Mouse (Mus musculus) bone marrow macrophage, adult 2 months (primary cell): ENCODE measurements around the gene Prss48. TPM values are rescaled to one million over a fixed set of nuclear protein-coding genes. Genes with fewer than 3 reads are reported as not detected.

Source experiments
- H3K27ac ChIP-seq: 2 replicates; pipeline ENCODE4 v1.5.1; 2012; ENCODE audit warnings: low read depth, low read length; ENCODE audit not compliant: insufficient read depth
- H3K4me1 ChIP-seq: 2 replicates; pipeline ENCODE4 v1.6.1; 2012; ENCODE audit warnings: low read length; ENCODE audit not compliant: control insufficient read depth, insufficient read depth
- H3K4me3 ChIP-seq: 2 replicates; pipeline ENCODE4 v1.5.1; 2012; ENCODE audit warnings: mild to moderate bottlenecking, low read length, moderate library complexity; ENCODE audit not compliant: insufficient read depth
- CTCF ChIP-seq: IDR thresholded peaks from 2 replicates; pipeline ENCODE4 v1.5.1; 2012; ENCODE audit warnings: low read depth, mild to moderate bottlenecking, low read length, moderate library complexity
- POLR2A ChIP-seq: IDR thresholded peaks from 2 replicates; pipeline ENCODE4 v1.6.1; 2012; ENCODE audit warnings: mild to moderate bottlenecking, low read depth, low read length, borderline replicate concordance
- polyA plus RNA-seq: library from polyadenylated mRNA; stranded (reverse); fragments of >200 nt; gene quantifications from 2 replicates; pipeline ENCODE4 v1.2.4, GENCODE M21; 2012; ENCODE audit not compliant: missing spikeins, insufficient read depth, insufficient read length

Prss48 gene
- not detected in 2 replicates for polyA plus RNA-seq

- no peak within 1 kb of the TSS for H3K4me3 ChIP-seq
- no peak within 1 kb of the TSS for H3K27ac ChIP-seq
- TF ChIP-seq POLR2A: no peak
- TF ChIP-seq CTCF: no peak
- no peaks in the 10 kb centered on the region for H3K4me1 ChIP-seq
Observed at GRCm38 (mm10) chr3:86002423-86002822, at the start of gene Prss48. Gene Prss48, minus strand, starts transcription at chr3:86002491.

DNA sequence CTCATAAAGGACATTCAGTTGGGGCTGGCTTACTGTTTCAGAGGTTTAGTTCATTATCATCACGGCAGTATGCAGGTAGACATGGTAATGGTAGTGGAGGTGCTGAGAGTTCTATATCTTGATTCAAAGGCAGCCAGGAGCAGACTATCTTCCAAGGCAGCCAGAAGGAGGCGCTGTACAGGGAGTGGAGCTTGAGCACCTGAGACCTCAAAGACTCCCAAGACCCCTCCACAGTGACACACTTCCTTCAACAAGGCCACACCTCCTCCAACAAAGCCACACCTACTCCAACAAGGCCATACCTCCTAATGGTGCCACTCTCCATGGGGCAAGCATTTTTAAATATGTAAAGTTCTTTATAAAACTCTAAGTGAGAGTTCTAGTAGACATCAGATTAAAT lies 46.8 kb upstream of the Prss48 start:
- no peak for TF ChIP-seq CTCF
- TF ChIP-seq POLR2A: no peak
- Histone ChIP-seq H3K4me3 (no peak overlapping the region), H3K27ac (no peak overlapping the region), H3K4me1 (no peaks in the 10 kb centered on the region)

GRCm38 (mm10) chr3:86047686-86048408 lies 45.6 kb upstream of the Prss48 start:
- Histone ChIP-seq H3K27ac (no peak overlapping the region), H3K4me3 (no peak overlapping the region), H3K4me1 (no peaks in the 10 kb centered on the region)
- TF ChIP-seq CTCF: no peak
- TF ChIP-seq POLR2A: no peak

DNA sequence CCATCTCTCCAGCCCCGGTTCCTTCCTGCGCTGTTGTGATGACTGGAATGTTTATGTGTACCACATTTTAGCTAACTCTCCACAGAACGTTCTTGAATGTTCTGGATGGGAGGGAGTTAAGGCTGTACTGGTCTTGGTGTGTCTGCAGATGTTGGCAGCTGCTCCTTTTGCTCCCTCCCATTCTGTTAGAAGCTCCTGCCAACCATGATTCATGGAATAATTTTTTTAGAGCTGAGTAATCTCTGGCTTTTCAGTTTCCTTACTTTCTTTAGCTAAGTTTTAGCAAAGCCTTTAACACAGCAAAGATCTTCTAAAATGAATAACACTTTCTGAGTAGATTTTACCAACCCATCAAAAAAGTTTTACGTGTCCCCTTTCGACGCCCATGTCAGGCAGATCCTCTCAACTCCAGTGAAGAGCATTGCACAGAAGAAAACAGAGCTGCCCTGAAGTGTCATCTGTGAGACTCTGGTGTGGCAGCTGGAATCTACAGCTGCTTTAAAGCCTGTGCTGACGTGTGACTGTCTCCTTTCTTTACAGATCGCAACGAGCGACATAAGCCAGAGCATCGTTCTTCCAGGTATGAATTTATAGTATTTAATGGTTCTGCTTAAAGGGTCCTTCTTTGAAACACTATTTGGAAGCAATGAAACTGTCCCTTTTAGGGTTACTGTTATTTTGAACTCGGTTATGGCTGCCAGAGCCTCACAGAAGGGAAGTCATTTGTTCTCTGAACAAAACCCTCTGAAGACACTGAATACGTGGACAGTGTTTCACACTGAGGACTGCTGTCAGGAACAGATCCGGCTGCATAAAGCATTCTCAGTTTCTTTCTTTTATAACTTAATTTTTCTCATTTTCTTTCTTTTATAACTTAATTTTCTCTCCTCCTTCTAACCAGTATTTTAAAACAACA lies 38.3 kb upstream of the Prss48 start:
- TF ChIP-seq POLR2A: no peak
- TF ChIP-seq CTCF: no peak
- no peak overlapping the region for H3K4me3 ChIP-seq
- H3K27ac ChIP-seq: no peak overlapping the region
- H3K4me1 ChIP-seq: no peaks in the 10 kb centered on the region

DNA sequence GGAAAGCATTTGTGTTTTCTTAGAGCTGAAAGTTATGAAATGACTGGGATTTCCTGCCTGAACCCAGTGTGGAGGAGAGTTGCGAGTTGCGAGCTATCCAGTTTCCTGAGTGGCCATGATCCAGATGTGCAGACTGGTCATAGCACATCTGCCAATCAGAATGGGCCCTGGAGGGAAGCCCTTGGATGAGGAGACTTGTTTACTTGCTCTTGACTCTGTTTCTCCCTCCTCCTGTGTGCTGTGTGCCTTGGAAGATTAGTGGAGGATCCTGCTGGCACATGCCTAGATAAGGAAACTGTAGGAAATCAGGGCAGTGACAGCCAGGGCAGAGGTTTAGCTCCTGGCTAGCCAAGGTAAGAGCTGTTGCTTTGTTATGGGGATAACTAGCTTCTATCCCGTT lies 36.4 kb upstream of the Prss48 start:
- TF ChIP-seq POLR2A (no peak), CTCF (no peak)
- H3K4me1 ChIP-seq: no peaks in the 10 kb centered on the region
- H3K4me3 ChIP-seq: no peak overlapping the region
- no peak overlapping the region for H3K27ac ChIP-seq

DNA sequence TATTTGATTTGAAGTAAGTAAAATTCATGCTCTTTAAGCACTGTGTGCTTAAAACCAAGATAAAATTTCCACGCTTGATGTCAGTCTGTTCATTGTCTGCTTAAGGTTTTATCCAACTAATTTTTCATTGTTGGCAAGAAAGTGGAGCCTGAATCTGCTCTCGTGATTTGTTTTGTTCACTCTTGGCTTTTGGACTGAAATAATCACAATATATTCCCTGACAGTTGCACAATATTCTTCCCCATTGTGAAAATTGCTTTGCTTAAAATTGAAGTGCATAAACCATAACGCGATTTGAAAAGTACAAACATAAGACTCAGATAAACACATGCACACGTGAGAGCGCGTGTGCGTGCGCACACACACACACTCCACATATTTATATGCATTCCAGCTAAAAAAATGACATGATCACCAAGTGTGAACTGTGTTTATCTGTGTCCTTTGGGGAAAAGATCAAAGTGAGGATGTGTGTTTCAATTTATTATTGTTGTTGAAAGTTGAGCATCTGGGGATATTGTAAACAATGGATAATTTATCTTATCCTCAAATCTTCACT lies 35.7 kb upstream of the Prss48 start:
- TF ChIP-seq CTCF: no peak
- TF ChIP-seq POLR2A: no peak
- Histone ChIP-seq H3K4me3 (no peak overlapping the region), H3K4me1 (no peaks in the 10 kb centered on the region), H3K27ac (no peak overlapping the region)

DNA sequence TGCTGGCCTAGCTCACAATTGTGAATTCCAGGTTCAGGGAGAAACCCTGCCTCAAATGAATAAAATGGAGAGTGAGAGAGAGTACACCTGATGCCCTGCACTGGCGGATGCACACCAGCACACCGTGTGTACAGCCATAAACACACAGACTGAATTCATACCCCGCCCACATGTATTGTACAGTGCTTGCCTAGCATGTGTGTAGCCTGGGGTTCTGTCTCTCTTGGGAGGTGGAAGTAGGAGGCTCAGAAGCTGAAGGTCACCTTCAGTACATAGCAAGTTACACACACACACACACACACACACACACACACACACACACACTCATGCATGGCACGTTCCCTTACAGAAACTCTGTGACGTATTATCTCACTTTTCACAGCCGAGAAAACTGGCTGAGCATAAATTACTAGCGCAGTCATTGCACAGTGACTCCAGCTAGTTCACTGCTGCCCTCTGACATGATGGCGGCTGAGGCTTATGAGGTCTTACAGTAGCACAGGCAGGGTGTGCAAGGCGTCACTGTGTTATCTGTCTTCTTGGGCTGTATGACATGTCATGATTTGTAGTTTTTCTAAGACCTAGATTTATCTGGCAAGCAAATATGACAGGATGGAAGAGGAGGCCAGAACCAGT lies 31.3 kb upstream of the Prss48 start:
- Histone ChIP-seq H3K27ac (no peak overlapping the region), H3K4me3 (no peak overlapping the region), H3K4me1 (no peaks in the 10 kb centered on the region)
- no peak for TF ChIP-seq POLR2A
- no peak for TF ChIP-seq CTCF

- Histone ChIP-seq H3K4me1 (no peaks in the 10 kb centered on the region), H3K27ac (no peak overlapping the region), H3K4me3 (no peak overlapping the region)
- TF ChIP-seq CTCF (no peak), POLR2A (no peak)
Observed at GRCm38 (mm10) chr3:86030566-86030965, 28.3 kb upstream of the Prss48 start.

DNA sequence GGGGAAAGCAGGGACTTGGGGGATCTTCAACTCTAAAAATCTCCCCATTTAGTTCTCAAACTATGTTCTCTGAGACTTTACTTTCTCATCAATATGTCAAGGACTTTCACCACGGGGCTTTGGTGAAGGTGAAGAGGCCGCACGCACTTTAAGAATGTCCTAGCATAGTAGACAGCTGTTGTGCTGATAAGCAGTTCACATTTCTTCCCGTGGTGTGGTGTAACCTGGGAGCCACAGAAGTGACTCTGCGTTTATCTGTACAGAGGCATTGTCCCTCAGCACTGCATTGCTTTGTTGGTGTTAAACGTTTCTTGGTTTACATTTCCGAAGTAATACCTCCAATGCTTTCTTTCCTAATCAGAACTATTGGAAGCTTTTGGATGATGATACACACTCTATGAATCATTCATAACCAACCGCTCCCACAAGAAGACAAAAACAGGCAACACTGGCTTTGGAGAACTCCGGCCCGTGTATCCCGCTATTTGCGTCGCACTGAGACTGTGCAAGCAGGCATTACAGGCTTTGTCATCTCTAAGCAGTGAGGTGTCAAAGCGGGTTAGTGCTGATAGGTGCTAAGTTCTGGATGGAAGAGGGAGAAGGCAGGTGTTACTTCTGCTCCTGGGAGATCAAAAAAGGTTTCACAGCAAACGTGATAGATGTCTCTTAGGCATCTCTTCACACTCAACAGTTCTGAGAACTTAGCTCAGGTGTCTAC lies 26.5 kb upstream of the Prss48 start:
- TF ChIP-seq POLR2A (no peak), CTCF (no peak)
- no peak overlapping the region for H3K4me3 ChIP-seq
- no peaks in the 10 kb centered on the region for H3K4me1 ChIP-seq
- no peak overlapping the region for H3K27ac ChIP-seq
